Mouse (Mus musculus) heart, embryonic 12.5 days (tissue): ENCODE data around the gene St3gal3. TPM values are rescaled to one million over a fixed set of nuclear protein-coding genes. Genes with fewer than 3 reads are reported as not detected.

Source experiments
- ATAC-seq: fragments of 200-750 bp; cut with Nextera tagmentation; 2 replicates; pipeline ENCODE4 v1.8.0; 2017; ENCODE audit warnings: moderate TSS enrichment, moderate library complexity; ENCODE audit not compliant: insufficient number of reproducible peaks, low FRiP score
- H3K27ac ChIP-seq: fragments of 300-500 bp; sonication (generic); 2 replicates; pipeline ENCODE4 v1.5.1; 2016; ENCODE audit warnings: mild to moderate bottlenecking, moderate library complexity; ENCODE audit not compliant: poor library complexity, severe bottlenecking
- H3K27me3 ChIP-seq: fragments of 300-500 bp; sonication (generic); replicated peaks from 2 replicates; pipeline ENCODE4 v1.6.1; 2016; ENCODE audit warnings: mild to moderate bottlenecking, moderate library complexity
- H3K36me3 ChIP-seq: fragments of 300-500 bp; sonication (generic); 2 replicates; pipeline ENCODE4 v1.6.1; 2016; ENCODE audit warnings: mild to moderate bottlenecking, moderate library complexity
- H3K4me1 ChIP-seq: fragments of 300-500 bp; sonication (generic); replicated peaks from 2 replicates; pipeline ENCODE4 v1.6.1; 2016; ENCODE audit warnings: mild to moderate bottlenecking
- H3K4me2 ChIP-seq: fragments of 300-500 bp; sonication (generic); 2 replicates; pipeline ENCODE4 v1.6.1; 2016; ENCODE audit warnings: mild to moderate bottlenecking, moderate library complexity
- H3K4me3 ChIP-seq: fragments of 300-500 bp; sonication (generic); 2 replicates; pipeline ENCODE4 v1.5.1; 2016; ENCODE audit warnings: mild to moderate bottlenecking
- H3K9ac ChIP-seq: fragments of 300-500 bp; sonication (generic); 2 replicates; pipeline ENCODE4 v1.6.1; 2016; ENCODE audit warnings: mild to moderate bottlenecking, moderate library complexity
- H3K9me3 ChIP-seq: fragments of 300-500 bp; sonication (generic); replicated peaks from 2 replicates; pipeline ENCODE4 v1.6.1; 2016; ENCODE audit warnings: mild to moderate bottlenecking, moderate library complexity
- WGBS: fragments of 180-500 bp; shearing (Covaris S2); methylation state at CpG from one replicate; pipeline ENCODE4 v1.1.7; 2016; 5-methylcytosine and 5-hydroxymethylcytosine counted together
- polyA plus RNA-seq: library from polyadenylated mRNA; unstranded; fragments of >200 nt; fragmentation: Nextera tagmentation; extraction: Ambion mirVana; gene quantifications from 2 replicates; pipeline ENCODE4 v1.2.1, GENCODE M21; 2016

St3gal3 gene
- polyA plus RNA-seq, 1 experiment from 2014 or later = 7.4 TPM

DNA sequence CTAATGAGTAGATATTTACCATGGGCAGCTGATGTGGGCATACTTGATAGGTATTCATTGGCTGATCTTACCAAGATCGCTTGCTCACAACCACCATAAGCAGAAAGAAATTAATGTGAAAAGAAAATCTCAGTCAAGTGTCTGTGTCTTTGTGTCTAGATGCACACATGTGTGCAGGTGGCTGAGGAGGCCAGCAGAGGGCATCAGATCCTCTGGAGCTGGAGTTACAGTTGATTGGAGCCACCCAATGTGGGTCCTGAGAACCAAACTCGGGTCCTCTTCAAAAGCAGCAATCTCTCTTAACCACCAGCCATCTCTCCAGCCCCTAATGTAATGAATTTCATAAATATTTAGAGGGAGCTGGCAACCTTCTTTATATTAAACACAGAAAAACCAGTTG lies 99.6 kb downstream of the St3gal3 start:
- no peak overlapping the region for H3K4me2 ChIP-seq
- H3K36me3 ChIP-seq = peaks cover 3% of the 10 kb centered on the region; the same call in 1 of the 2 replicates
- no peak for ATAC-seq
- H3K4me3 ChIP-seq = no peak overlapping the region
- H3K27me3 ChIP-seq = no peaks in the 10 kb centered on the region
- WGBS = 87% methylated on average over 2 of the region's 2 CpGs
- no peak overlapping the region for H3K27ac ChIP-seq
- no peak overlapping the region for H3K9ac ChIP-seq
- H3K4me1 ChIP-seq = 0 out of 2 replicates have a peak, but pooled peaks cover 3% of the 10 kb centered on the region
- H3K9me3 ChIP-seq = no peaks in the 10 kb centered on the region

DNA sequence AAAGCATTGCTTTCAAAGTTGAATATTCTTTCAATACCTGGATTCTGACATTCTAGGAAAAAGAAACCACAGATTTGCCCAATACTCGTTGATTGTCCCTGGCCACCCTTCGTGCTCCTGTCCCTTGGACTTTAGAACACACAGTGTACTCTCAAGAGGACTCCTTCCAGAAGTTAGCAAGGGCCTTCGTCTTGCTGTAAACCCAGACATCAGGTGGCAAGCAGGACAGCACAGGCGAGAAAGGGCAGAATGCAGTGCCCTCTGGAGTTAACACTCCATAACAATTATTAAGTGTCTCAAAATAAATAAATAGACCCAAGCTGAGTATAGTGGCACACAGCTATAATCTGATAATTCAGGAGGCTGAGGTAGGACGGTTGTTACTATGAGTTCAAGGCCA lies 101.7 kb downstream of the St3gal3 start:
- H3K9me3 ChIP-seq = no peaks in the 10 kb centered on the region
- no peak for ATAC-seq
- 0 out of 2 replicates have a peak, but pooled peaks cover 6% of the 10 kb centered on the region for H3K4me1 ChIP-seq
- H3K27me3 ChIP-seq = no peaks in the 10 kb centered on the region
- 85% methylated on average over 5 of the region's 5 CpGs for WGBS
- H3K27ac ChIP-seq = no peak overlapping the region
- peaks cover 6% of the 10 kb centered on the region for H3K36me3 ChIP-seq
- no peak overlapping the region for H3K9ac ChIP-seq
- H3K4me3 ChIP-seq = no peak overlapping the region
- no peak overlapping the region for H3K4me2 ChIP-seq

DNA sequence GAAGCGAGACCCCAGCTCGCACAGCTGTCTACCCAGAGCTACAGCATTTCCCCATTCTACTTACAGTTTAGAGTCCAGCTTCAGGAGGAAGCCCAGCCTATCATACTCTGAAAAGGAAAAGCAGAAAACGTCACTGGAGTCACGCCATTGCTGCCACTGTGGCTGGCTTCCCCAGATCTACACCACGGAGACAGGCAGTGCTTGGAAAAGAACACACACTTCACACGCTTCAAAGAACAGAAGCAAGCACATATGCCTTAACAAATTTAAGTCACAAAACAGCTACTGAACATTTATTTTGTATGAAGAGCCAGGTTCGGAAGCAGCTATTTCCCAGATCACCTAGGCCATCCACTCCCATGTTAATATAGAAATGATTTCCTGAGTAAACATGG lies 102.9 kb downstream of the St3gal3 start:
- no peaks in the 10 kb centered on the region for H3K27me3 ChIP-seq
- ATAC-seq = no peak
- 87% methylated on average over 7 of the region's 7 CpGs for WGBS
- no peaks in the 10 kb centered on the region for H3K9me3 ChIP-seq
- H3K4me1 ChIP-seq = 0 out of 2 replicates have a peak, but pooled peaks cover 6% of the 10 kb centered on the region
- peaks cover 6% of the 10 kb centered on the region for H3K36me3 ChIP-seq
- no peak overlapping the region for H3K9ac ChIP-seq
- no peak overlapping the region for H3K27ac ChIP-seq
- no peak overlapping the region for H3K4me3 ChIP-seq
- H3K4me2 ChIP-seq = no peak overlapping the region

DNA sequence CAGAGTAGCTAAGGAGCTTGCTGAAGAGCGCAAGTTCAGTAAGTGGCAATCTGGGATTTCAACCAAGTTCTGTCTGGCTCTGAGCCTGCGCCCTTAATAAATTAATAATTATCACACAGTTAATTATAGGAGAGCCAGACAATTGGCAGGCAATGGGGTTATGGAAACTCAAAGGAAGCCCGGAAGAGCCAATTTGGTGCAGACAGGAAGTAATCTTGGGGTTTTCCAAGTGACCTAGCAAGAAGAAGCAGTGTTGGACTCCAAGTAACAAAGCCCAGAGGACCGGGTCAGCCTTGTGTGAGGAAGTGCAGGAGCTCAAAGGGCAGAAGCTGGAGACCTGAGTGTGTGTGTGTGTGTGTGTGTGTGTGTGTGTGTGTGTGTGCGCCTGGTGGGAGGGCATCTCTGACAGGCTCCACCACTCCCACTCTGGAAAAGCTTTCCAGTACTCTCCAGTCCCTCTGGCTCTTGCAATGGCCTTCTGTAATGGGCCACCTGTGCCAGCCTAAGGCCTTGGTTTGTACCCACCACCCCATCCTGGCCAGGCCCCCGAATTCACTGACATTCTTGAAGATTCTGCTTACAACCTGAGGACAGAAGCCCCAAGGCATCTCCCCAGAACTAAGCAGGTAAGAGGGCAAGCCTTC lies 103.5 kb downstream of the St3gal3 start:
- no peak overlapping the region for H3K9ac ChIP-seq
- WGBS = 79% methylated on average over 6 of the region's 6 CpGs
- no peak overlapping the region for H3K27ac ChIP-seq

DNA sequence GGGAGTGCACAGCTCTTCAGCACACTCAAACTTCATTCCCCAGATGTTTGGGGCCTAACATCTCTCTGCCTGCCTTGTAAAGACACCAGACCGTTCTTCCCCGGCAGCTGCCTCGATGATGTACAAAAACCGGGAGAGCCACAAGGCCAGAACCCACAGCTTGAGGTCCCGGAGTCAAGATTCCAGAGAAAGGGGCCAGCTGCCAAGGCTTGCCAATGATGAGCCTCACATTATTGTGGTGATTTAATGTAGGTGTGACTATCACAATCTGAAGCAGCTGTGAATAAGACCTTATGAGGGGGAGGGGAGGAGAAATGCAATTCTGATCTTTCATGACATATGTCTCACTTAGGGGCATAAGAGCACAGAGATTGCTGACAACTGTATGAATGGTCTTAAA lies 104.4 kb downstream of the St3gal3 start:
- WGBS = 82% methylated on average over 5 of the region's 5 CpGs
- Histone ChIP-seq H3K9me3 (no peaks in the 10 kb centered on the region), H3K9ac (no peak overlapping the region; the same call in 1 of the 2 replicates), H3K27me3 (no peaks in the 10 kb centered on the region), H3K4me3 (no peak overlapping the region), H3K4me1 (peaks cover 13% of the 10 kb centered on the region; the same call in 1 of the 2 replicates), H3K4me2 (no peak overlapping the region), H3K36me3 (peaks cover 3% of the 10 kb centered on the region; the same call in 1 of the 2 replicates), H3K27ac (no peak overlapping the region)
- no peak for ATAC-seq

More for the DNA sequence above, 103.5 kb downstream of the St3gal3 start:
- H3K4me3 ChIP-seq = no peak overlapping the region
- no peaks in the 10 kb centered on the region for H3K9me3 ChIP-seq
- H3K36me3 ChIP-seq = peaks cover 6% of the 10 kb centered on the region
- 0 out of 2 replicates have a peak, but pooled peaks cover 6% of the 10 kb centered on the region for H3K4me1 ChIP-seq
- no peaks in the 10 kb centered on the region for H3K27me3 ChIP-seq
- ATAC-seq = no peak
- H3K4me2 ChIP-seq = no peak overlapping the region

DNA sequence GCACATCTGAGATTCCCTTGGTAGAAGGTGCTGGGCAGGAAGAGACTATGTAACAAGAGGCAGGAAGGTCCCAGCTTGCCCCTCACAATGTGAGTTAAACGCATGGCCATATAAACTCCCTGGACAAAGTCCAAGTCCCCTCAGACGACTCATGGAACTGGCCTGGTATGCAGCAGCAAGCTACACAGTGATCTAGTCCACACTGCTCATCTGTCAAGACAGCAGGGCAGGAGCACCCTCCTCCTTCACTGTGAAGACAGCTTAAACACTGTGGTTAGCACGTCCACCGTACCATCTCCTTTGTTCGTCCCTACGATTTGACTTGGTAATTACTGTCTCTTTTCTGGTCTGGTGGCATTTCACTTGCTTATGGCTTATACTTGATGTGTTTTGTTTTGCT lies 104.8 kb downstream of the St3gal3 start:
- Histone ChIP-seq H3K9ac (no peak overlapping the region; the same call in 1 of the 2 replicates), H3K27ac (no peak overlapping the region), H3K27me3 (no peaks in the 10 kb centered on the region), H3K4me2 (no peak overlapping the region), H3K4me3 (no peak overlapping the region), H3K9me3 (no peaks in the 10 kb centered on the region), H3K36me3 (peaks cover 3% of the 10 kb centered on the region; the same call in 1 of the 2 replicates), H3K4me1 (peaks cover 13% of the 10 kb centered on the region; the same call in 1 of the 2 replicates)
- ATAC-seq = no peak
- WGBS = 66% methylated on average over 6 of the region's 6 CpGs

DNA sequence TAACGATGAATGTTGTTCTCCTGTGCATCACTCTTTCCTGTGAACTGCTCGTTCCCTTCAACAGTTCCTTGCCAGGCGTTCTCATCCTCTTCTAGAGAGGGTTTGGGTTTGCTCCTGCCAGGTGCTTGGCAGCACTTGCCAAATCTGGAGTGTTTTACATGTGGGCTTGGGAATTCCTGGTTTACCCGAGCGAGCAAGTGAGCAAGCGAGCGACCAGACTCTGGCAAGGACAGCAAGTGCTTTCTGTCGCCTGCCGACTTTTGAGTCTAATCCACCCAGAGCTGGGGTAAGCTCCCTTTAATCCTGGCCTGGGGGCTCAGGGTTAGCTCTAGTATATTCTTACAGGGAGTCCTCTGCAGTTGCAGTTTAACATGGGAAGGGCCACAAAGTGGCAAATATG lies 105.7 kb downstream of the St3gal3 start:
- no peak for ATAC-seq
- no peak overlapping the region for H3K4me3 ChIP-seq
- no peak overlapping the region for H3K9ac ChIP-seq
- no peak overlapping the region for H3K27ac ChIP-seq
- no peak overlapping the region for H3K4me2 ChIP-seq
- H3K4me1 ChIP-seq = peaks cover 13% of the 10 kb centered on the region; the same call in 1 of the 2 replicates
- no peaks in the 10 kb centered on the region for H3K27me3 ChIP-seq
- 82% methylated on average over 9 of the region's 9 CpGs for WGBS
- H3K36me3 ChIP-seq = peaks cover 3% of the 10 kb centered on the region; the same call in 1 of the 2 replicates
- no peaks in the 10 kb centered on the region for H3K9me3 ChIP-seq

DNA sequence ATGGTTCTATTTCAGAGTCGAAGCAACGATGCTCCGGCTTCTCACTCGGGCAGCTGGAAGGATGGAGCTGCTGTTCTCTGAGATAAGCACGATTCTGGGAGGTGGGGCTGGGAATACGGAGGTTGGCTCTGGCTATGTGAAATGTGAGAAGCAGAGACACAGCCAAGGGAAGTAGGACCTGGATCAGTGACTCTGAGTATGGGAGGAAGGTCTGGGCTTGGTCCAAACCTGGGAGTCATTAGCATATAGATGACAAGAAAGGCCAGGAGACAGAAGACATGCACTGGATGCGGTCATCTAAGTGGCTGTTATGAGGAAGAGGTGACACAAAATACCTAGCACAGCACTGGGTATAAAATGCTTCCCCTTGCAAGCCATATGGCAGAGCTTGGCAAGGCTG lies 108.8 kb downstream of the St3gal3 start:
- peaks cover 3% of the 10 kb centered on the region; the same call in 1 of the 2 replicates for H3K36me3 ChIP-seq
- no peak overlapping the region for H3K4me3 ChIP-seq
- 21% methylated on average over 7 of the region's 7 CpGs for WGBS
- no peak overlapping the region for H3K4me2 ChIP-seq
- no peak overlapping the region for H3K27ac ChIP-seq
- H3K4me1 ChIP-seq = peaks cover 24% of the 10 kb centered on the region
- H3K9me3 ChIP-seq = no peaks in the 10 kb centered on the region
- H3K9ac ChIP-seq = no peak overlapping the region
- no peak for ATAC-seq
- no peaks in the 10 kb centered on the region for H3K27me3 ChIP-seq

DNA sequence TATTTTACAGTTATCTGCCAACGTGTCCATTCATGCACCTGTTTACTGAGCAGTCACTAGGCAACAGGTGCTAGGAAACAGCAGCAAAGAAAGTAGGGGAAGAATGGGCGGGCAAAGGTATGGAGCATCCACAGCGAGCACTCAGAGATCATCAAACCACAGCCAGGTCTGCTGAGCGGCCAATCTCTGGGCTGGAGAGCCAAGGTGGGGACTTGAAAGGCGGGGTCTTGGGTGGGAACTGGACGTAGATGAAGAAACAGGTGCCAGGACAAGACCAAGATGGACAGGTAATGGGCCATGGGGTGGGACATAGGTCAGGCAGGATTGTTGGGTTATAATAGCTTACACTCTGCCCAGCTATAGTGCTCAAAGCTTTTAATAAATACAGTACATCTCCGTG lies 109.3 kb downstream of the St3gal3 start:
- H3K4me2 ChIP-seq = no peak overlapping the region
- H3K9me3 ChIP-seq = no peaks in the 10 kb centered on the region
- WGBS = 83% methylated on average over 7 of the region's 7 CpGs
- H3K27ac ChIP-seq = no peak overlapping the region
- no peak overlapping the region for H3K9ac ChIP-seq
- no peak for ATAC-seq
- no peaks in the 10 kb centered on the region for H3K27me3 ChIP-seq
- no peak overlapping the region for H3K4me3 ChIP-seq
- H3K4me1 ChIP-seq = peaks cover 24% of the 10 kb centered on the region
- H3K36me3 ChIP-seq = peaks cover 3% of the 10 kb centered on the region; the same call in 1 of the 2 replicates

DNA sequence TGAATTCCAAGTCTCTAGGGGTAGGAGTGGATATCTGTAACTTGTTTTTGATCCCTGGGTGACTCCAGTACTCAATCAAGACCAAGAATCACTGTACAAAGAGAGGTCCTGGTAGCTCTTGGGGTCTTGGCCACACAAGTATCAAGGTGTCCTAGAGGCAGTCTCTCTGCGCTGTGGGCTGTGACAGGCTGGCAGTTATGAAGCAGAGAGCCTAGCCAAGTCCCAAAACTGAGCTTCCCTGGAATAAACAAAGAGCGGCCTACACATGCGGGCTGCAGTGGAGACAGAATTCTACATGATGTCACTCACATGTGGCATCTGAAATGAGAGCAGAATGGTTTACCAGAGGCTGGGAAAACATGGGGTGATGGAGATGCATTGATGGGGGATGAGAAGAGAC lies 111.9 kb downstream of the St3gal3 start:
- Histone ChIP-seq H3K27ac (no peak overlapping the region), H3K4me1 (peaks cover 27% of the 10 kb centered on the region), H3K36me3 (no peaks in the 10 kb centered on the region), H3K9ac (no peak overlapping the region), H3K27me3 (no peaks in the 10 kb centered on the region), H3K4me2 (no peak overlapping the region), H3K9me3 (no peaks in the 10 kb centered on the region), H3K4me3 (no peak overlapping the region)
- ATAC-seq = no peak
- WGBS = 90% methylated on average over 3 of the region's 3 CpGs

DNA sequence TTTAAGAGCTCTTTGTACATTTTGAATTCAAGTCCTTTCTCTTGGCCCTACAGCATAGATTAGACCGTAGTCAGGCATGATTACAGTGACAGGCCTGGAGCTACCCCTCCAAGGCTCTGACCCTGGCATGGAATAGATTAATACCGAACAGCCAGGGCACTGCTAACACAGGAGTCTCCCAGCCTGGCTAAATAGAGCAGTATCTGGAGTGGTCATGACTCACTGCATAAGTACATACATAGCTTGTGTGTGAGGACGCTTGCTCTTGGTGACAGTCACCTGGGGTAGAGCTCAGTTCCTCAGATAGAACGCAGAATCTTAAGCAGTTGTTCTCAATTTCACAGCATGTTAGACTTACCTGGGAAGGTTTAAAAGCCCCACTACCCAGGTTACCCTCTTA lies 112.3 kb downstream of the St3gal3 start:
- no peaks in the 10 kb centered on the region for H3K36me3 ChIP-seq
- no peak overlapping the region for H3K9ac ChIP-seq
- ATAC-seq = no peak
- no peak overlapping the region for H3K27ac ChIP-seq
- 69% methylated on average over 4 of the region's 4 CpGs for WGBS
- no peaks in the 10 kb centered on the region for H3K27me3 ChIP-seq
- H3K9me3 ChIP-seq = no peaks in the 10 kb centered on the region
- no peak overlapping the region for H3K4me2 ChIP-seq
- H3K4me3 ChIP-seq = no peak overlapping the region
- peaks cover 27% of the 10 kb centered on the region for H3K4me1 ChIP-seq

DNA sequence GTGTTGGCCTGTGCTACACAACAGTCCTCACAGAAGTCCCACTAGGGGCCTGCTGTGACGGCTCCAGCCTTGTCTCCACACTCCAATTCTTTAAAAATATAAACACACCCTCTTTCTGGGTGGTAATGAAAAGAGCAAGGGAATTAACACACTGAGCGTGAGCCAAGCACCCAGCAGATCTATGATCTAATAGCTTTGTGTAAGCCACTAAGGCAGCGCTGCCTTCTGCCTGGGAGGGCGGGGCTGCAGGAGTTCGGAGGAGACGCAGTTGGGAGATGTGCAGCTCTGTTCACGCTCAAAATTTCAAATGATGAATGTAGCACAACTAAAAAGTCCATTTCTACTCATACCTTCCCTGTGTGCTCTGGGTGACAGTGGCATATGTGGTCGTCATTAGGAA lies 115.1 kb downstream of the St3gal3 start:
- Histone ChIP-seq H3K27ac (no peak overlapping the region), H3K4me3 (no peak overlapping the region), H3K9me3 (no peaks in the 10 kb centered on the region), H3K4me2 (no peak overlapping the region), H3K9ac (no peak overlapping the region), H3K4me1 (peaks cover 44% of the 10 kb centered on the region), H3K27me3 (no peaks in the 10 kb centered on the region), H3K36me3 (no peaks in the 10 kb centered on the region)
- 0 out of 2 replicates have a peak, but pooled peaks have one; percentile 7 for ATAC-seq
- WGBS = 85% methylated on average over 8 of the region's 8 CpGs
